Mouse (Mus musculus) liver, postnatal 0 days (tissue): ENCODE measurements at regions not wholly inside any gene's neighbourhood (a gene's known extent, or its start where the extent isn't known, plus 50 kb on each side); places are given as distances from the start of the nearest gene placed in this dataset.

Experiments
- CTCF ChIP-seq: sonication (generic); IDR thresholded peaks from 2 replicates; pipeline ENCODE4 v1.5.1; 2016; ENCODE audit warnings: antibody characterized with exemption, low read depth
- EP300 ChIP-seq: IDR thresholded peaks from 2 replicates; pipeline ENCODE4 v1.6.1; 2016; ENCODE audit warnings: antibody characterized with exemption, low read depth, mild to moderate bottlenecking

DNA sequence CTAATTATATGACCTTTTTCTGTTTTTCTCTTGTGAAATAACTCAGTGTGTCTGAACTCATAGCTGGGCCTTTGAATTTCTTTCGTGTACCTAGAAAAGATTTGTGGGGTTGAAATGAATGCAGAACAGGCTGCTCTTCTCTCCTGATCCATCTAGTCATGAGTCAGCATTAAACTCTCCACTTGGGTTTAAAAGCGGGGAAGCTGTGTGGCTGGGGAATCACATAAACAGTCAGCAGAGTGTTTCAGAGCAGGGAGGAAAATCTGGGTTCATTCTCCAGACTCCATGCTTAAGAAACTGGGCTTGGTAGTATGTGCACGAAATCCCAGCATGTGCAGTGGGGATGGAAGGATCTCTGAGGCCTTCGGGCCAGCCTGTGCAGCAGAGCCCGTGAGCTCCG, 79.9 kb downstream of the Aldh8a1 start:
- TF ChIP-seq EP300 (no peak), CTCF (no peak)
